Mouse (Mus musculus) layer of hippocampus, postnatal 25 days (tissue): ENCODE measurements around the gene Gucy2c. TPM values are rescaled to one million over a fixed set of nuclear protein-coding genes. Genes with fewer than 3 reads are reported as not detected.

Experiments
- DNase-seq, 2 experiments: peaks; one replicate each; pipeline ENCODE4 v3.0.0; 2022; ENCODE audit warnings: mixed read lengths in 2 of 2, low spot score in 1 of 2; ENCODE audit errors: extremely low spot score in 1 of 2
- total RNA-seq, 2 experiments: library from RNA; stranded (reverse); gene quantifications; 2 replicates each; pipeline ENCODE4 v1.2.3; 2021

The Gucy2c gene
- total RNA-seq: under 1 TPM; 0.56 to 0.79 TPM

GRCm38 (mm10) chr6:136781377-136781986 lies at the start of gene Gucy2c:
Gucy2c (minus strand) TSS chr6:136781765.
- no peak for DNase-seq

GRCm38 (mm10) chr6:136828681-136829080 lies 47.1 kb upstream of the Gucy2c start:
- no peak for DNase-seq

GRCm38 (mm10) chr6:136827881-136828561 lies 46.5 kb upstream of the Gucy2c start, which contains the start of gene Wbp11:
Wbp11 (minus strand) TSS chr6:136828233.
- peak; percentile 87 to 90 for DNase-seq

GRCm38 (mm10) chr6:136827516-136827880 lies 45.9 kb upstream of the Gucy2c start, which contains the start of gene BC049715:
BC049715 (plus strand) TSS chr6:136827626.
- DNase-seq: no peak

GRCm38 (mm10) chr6:136827116-136827515 lies 45.6 kb upstream of the Gucy2c start:
- DNase-seq: no peak

- DNase-seq: no peak
These were observed 43.4 kb upstream of the Gucy2c start for GRCm38 (mm10) chr6:136824987-136825386.

GRCm38 (mm10) chr6:136821086-136821485 lies 39.5 kb upstream of the Gucy2c start:
- DNase-seq: no peak

GRCm38 (mm10) chr6:136820381-136820780 lies 38.8 kb upstream of the Gucy2c start:
- DNase-seq: no peak

- DNase-seq: peak; percentile 49 to 67
These were observed 36.0 kb upstream of the Gucy2c start for GRCm38 (mm10) chr6:136817549-136817948.

- no peak for DNase-seq
These were observed 35.3 kb upstream of the Gucy2c start for GRCm38 (mm10) chr6:136816826-136817225.

GRCm38 (mm10) chr6:136815381-136815780 lies 33.8 kb upstream of the Gucy2c start:
- DNase-seq: no peak

GRCm38 (mm10) chr6:136813117-136813516 lies 31.6 kb upstream of the Gucy2c start:
- DNase-seq: no peak

- DNase-seq: no peak
These were observed 29.6 kb upstream of the Gucy2c start for GRCm38 (mm10) chr6:136811196-136811595.

GRCm38 (mm10) chr6:136809673-136810072 lies 28.1 kb upstream of the Gucy2c start:
- DNase-seq: no peak

GRCm38 (mm10) chr6:136809077-136809476 lies 27.5 kb upstream of the Gucy2c start:
- no peak for DNase-seq

- peak; percentile 24 to 32 for DNase-seq
These were observed 27.1 kb upstream of the Gucy2c start for GRCm38 (mm10) chr6:136808631-136809046.

GRCm38 (mm10) chr6:136808014-136808417 lies 26.5 kb upstream of the Gucy2c start, which contains the start of gene H2afj:
H2afj (plus strand) TSS chr6:136808244.
- peak; percentile 96 to 98 for DNase-seq

- DNase-seq: no peak
These were observed 25.9 kb upstream of the Gucy2c start for GRCm38 (mm10) chr6:136807395-136808013.

- DNase-seq: no peak
These were observed 25.3 kb upstream of the Gucy2c start for GRCm38 (mm10) chr6:136806819-136807218.

- DNase-seq: no peak
These were observed 23.8 kb upstream of the Gucy2c start for GRCm38 (mm10) chr6:136805409-136805775.

GRCm38 (mm10) chr6:136804705-136805408 lies 23.3 kb upstream of the Gucy2c start:
- no peak for DNase-seq
